Mouse (Mus musculus) layer of hippocampus, adult 11-12 months (tissue): ENCODE data around the gene Olfr1036.
"Not testable (repeated sequence)": the region's sequence is repeated elsewhere in the genome, so short reads cannot be mapped to it uniquely, and the experiment has no call there.

Experiments
- DNase-seq: peaks from one replicate; pipeline ENCODE4 v3.0.0; 2022; ENCODE audit warnings: low spot score

Gene Olfr1036

DNA sequence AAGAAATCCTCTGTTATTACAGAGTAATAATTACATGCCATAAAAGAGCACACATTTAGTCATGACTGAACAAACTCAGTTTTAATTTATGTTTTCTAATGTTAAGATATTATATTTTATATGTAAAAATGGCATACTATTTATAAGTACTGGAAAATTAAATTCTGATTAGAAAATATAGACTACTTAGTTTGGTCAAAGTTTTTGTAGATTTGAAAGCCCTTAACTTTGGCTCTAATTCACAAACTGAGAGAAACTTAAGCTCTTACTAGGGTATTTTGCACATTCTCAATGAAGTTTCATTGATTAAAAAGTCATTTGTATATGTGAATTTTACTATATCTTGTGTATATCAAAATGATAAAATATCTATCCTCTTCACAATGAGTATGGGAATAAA is at the start of gene Olfr1036:
Olfr1036 (plus strand) TSS at position 301 of the 400 bp plus-strand sequence.
- DNase-seq, result not testable (repeated sequence)

DNA sequence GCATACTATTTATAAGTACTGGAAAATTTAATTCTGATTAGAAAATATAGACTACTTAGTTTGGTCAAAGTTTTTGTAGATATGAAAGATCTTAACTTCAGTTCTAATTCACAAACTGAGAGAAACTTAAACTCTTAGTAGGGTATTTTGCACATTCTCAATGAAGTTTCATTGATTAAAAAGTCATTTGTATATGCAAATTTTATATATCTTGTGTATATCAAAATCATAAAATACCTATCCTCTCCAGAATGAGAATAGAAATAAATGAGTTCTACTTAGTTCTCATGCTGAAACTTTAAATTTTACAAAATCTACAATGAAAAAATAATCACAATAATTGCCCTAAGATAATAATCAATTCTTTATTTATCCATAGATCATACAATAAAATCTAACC is 28.2 kb upstream of the Olfr1036 start, which contains the start of gene Olfr1034:
Olfr1034 (plus strand) TSS at position 301 of the 400 bp plus-strand sequence.
- DNase-seq, result no peak

GRCm38 (mm10) chr2:86050777-86051176 is 23.0 kb upstream of the Olfr1036 start:
- DNase-seq, result not testable (repeated sequence)

DNA sequence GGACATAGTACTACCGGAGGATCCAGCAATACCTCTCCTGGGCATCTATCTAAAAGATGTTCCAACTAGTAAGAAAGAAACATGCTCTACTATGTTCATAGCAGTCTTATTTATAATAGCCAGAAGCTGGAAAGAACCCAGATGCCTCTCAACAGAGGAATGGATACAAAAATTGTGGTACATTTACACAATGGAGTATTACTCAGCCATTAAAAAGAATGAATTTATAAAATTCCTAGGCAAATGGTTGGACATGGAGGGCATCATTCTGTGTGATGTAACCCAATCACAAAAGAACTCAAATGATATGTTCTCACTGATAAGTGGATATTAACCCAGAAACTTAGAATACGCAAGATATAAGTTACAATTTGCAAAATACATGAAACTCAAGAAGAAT is 10.0 kb upstream of the Olfr1036 start:
- DNase-seq, result not testable (repeated sequence)

- no peak for DNase-seq
Measured at GRCm38 (mm10) chr2:86070189-86070588, 3.6 kb upstream of the Olfr1036 start.

GRCm38 (mm10) chr2:86080478-86080877 is 6.7 kb downstream of the Olfr1036 start:
- DNase-seq, result not testable (repeated sequence)

DNA sequence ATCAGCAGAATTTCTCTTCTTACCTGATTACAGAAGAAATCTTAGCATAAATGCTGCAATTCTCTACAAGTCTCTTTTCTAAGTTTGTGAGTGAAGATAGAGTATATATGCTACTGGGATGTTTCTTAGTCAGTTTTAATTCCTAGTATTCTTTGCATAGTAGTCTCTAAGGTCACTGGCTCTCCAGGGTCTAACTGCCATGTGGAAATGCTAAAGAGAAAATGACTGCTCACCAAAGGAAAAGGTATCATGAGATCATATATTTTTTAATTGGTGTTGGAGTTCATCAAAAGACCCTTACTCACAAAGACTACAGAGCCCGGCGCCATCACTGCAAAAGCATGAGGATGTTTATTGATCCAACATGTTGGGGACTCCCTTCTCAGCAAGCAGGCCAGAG is 13.5 kb downstream of the Olfr1036 start, which contains the start of gene Olfr1037:
Olfr1037 (minus strand) TSS at position 101 of the 400 bp plus-strand sequence.
- no peak for DNase-seq
